Mouse (Mus musculus) megakaryocyte progenitor cell, adult 5-6 weeks (primary cell): ENCODE measurements around the gene Fars2. TPM values are rescaled to one million over a fixed set of nuclear protein-coding genes. Genes with fewer than 3 reads are reported as not detected.

Experiments used
- ATAC-seq: replicated peaks from 2 replicates; pipeline ENCODE4 v1.8.0; 2016; ENCODE audit warnings: mild to moderate bottlenecking, moderate TSS enrichment, inconsistent platforms; ENCODE audit not compliant: poor library complexity
- total RNA-seq, 2 experiments: library from RNA; stranded (forward) in 1 of 2; stranded (reverse) in 1 of 2; fragments of 157-497, 149-512 nt in 1 of 2; fragments of 200-1000 nt in 1 of 2; gene quantifications; 2 replicates each; pipeline versions ENCODE4 v1.2.3 to v1.2.4; 2015 to 2017

Gene Fars2
- total RNA-seq, 2 experiments from 2014 or later: 23.9 to 48.5 TPM

DNA sequence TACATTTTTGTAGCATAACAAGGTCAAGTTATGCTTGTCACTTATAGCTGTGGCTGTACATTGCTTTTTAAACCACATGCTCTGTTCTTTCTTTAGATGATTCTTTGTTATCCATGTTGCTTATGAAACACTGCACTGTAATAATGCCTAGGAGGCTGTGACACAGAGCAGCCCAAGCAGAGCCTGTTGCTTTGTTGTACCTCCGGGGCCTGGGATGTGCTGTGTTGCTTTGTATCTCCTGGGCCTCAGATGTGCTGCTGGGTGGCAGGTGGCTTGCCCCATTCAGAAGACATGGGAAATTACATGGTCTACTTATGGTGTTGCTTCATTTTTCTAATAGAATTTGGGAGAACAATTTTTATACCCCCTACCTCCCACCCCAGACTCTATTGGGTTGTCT is 166.9 kb downstream of the Fars2 start:
- ATAC-seq: no peak

DNA sequence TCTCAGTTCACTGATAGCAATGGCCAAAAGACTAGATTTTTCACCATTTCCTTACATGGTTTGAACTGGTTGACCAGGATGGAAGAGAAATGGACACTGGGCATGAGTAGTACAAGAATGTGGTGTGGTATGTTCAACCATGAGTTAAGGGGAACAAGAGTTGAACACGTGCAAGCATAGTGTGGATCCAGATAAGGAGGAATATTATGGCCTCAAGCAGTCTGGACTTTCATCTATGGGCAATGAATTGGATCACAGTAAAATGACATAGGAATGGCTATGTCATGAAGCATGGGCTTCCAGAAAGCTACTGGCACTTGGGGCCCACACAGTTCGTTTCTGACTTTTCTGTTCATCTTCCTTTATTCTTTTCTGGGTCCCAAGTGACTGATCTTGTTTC is 168.0 kb downstream of the Fars2 start:
- ATAC-seq: no peak

DNA sequence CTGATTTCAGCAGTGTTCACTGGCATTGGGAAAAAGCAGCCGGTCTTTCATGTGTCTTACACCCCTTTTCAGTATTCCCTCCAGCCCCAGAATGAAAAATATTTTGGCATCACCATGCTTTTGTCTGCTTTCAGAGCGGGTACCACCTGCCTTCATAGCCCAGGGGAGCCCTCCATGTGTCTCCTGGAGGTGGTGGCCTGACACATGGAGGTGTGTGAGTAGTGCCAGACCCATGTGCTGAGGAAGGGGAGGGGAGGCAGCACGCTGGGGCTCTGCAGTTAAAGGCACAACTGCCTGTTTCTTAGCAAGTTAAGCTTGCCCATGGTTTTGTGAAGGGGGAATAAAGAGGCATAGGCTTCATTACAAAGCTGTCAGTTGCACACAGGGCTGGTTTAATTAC is 176.3 kb downstream of the Fars2 start:
- ATAC-seq: no peak

DNA sequence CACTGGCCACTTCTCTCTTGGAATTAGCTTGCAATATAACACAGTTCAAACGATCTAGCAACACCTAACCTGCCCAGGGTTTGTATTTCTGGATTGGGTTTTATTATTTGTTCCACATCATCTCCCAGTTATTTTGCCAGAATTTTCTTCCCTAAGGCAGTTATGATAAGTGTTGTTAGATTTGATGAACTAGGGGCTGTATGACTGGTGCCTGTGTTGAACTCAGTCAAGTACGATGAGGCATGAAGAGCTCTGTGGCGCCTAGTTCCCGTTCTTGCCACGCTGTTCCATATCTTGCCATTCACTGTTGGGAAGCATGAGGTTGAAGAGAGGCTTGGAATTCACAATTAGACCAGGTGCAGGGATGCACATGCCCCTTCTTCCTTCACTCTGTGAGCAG is 177.3 kb downstream of the Fars2 start:
- ATAC-seq: no peak

DNA sequence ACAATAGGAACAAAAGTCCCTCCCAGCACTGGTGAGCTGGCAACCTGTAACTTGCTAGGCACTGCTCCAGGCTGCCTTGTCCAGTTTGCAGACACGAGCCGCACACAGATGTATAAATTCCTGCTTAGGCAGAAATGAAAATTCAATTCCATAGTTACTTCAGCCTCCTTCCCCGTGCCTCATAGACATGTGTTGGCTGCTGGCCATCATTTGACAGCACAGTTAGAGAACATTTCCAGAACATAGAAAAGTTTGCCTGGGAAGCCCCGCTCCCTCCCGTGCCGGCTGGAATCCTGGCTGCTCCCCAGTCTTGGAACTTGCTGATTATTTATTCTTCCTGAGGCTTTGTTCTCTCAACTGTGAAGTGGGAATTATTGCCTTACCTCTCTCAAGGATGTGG is 178.6 kb downstream of the Fars2 start:
- ATAC-seq: no peak

DNA sequence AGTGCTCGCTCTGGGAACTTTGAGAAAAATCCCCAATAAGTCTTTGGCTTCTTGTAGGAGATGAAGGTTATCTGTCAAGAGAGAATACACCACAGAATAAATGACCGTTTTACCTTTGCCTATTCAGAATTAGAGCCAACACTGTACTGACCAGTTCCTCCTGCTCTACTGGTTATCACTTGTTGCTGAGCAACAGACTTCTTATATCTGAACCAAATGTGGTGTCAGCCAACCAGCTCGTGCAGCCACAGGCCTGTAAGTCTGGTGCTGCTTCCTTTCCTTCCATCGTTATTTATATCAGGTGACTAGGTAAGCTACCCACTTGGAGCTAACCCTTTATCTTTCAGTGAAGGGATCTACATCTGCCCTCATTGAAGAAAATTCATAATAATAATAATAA is 179.4 kb downstream of the Fars2 start:
- no peak for ATAC-seq

DNA sequence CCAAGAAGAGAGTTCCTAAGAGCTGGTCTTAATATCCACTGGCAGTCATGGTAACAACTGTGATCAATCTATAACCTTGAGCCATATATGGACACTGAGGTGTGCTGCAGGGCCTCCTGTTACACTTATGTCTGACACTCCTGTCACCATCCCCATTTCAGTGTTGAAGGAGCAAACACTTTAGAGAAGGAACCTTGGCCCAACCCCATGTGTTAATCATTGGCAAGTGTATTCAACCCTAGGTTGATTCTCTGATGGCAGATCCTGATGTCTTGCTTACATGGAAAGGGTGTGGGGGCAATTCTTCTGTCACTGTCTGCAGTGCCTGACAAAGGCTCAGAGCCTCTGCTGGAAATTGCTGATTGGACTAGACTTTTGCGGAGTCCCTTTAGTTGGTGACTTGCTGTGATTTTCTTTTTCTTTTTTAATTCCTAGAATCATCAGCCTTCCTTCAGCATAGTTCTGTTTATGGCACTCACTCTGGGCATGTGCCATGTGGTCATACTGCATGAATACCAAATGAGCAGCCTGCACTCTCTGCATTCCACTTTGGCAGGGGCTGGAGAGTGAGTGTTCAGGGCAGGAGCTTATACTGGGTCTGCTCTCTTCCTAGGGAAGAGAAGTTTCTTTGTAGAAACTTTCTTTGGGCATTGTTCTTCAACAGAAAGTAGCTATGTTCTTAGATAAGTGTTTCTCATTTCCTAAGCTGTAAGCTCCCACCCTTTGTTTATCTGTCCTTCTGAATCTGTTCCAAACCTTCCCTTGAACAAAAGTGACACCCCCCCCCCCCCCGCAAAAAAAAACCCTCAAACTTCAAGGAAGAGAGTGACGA is 181.0 kb downstream of the Fars2 start:
- no peak for ATAC-seq

DNA sequence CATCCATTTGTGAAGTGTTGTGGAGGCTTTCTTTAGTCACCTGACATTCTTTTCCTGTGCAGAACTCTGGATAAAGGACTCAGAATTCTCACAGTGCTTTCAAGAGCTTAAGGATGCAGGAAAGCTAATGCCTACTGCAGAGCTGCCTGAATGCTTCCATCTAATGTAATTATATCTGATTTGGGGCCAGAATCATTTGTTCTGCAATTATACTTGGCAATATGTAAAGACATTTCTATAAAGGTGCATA is 181.5 kb downstream of the Fars2 start:
- ATAC-seq: no peak

DNA sequence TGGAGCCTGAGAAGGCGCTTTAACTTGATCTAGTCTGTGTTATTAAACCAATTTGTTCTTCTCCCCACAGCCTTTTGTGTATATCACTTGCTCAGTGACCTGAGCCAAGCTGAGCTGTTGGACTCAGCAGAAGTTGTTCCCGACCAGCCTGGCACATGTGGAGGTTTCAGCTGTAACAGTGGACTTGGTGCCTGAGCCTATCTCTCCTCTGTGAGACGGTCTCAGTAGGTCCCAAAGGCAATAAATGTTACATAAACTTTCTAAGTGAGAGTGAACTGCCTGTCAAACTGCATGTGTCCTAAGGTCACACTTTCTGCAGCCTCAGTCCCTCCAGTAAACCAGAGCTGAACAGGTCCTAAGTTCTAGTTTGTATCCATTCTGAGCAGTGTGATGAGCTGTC is 185.6 kb downstream of the Fars2 start:
- no peak for ATAC-seq

DNA sequence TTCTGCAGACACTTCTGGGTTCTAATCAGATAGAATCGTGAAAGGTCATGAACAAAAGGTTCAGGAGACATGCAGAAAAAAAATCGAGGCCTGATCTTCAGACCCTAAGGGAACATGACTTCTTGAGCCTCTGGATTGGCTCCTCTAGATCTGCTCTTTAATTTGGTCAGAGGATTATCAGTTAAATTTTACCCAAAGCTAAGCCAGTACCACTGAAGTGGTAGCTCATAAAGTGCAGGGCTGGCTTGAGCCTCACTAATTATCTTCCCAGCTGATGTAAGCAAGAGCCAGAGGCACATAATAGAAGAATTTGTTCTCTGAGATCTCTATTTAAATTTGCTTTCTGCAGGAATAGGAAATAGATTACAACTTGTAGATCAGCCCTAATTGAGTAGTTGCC is 188.1 kb downstream of the Fars2 start:
- ATAC-seq: no peak

DNA sequence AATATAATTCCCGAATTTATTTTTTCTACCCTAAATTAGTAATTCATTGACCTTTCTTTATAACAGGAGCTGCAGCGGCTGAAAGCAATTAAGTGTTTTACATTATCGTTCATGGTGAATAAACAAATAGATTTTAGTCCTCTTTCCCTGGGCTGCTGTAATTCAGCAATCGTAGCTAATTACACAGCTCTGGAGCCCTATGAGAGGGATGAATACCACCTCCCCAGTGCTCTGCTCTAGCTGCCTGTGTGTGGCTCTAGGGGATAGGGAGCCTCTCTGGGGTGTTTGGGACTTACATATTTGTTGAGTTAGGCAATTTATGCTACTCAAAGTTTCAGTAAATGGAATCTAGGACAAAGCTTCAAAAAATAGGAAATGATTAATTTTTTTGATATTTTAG is 190.2 kb downstream of the Fars2 start:
- ATAC-seq: no peak

DNA sequence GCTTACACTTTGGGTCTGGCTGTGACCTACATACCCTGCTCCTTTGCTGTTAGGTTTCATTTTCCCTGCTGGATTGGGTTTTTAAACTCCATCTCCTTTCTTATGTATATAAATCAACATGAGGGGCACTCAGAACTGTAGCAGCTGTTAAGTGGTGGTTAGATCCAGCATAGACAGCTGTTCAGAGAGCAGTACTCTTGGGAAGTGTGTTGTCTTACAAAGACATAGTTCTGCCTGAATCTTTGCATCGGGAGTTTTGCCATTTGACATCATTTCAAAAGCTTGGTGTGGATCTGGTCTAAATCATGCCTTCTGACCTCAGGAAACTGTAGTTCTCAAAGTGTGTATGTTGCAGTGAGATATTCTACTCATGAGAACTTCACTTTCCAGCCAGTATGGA is 191.9 kb downstream of the Fars2 start:
- ATAC-seq: no peak

DNA sequence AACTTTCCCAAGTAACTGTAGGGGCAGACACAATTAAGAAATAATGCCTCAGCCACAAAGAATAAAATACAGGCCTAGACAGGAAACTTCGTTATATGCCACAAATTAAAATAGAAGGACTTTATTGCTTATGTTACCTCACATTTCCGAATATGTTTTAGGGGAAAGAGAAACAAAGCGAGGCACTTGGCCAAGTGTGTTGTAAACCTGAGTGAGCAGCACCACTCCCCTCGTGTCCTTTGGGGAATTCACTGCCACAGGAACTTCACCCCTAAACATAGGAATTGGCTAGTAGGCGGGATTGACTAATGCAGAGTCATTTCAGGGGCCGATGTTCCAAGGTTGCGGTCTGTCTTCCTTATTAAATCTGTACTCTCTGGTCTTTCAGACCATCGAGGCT is 197.0 kb downstream of the Fars2 start:
- peak; percentile 34; the same call in 1 of the 2 replicates for ATAC-seq

DNA sequence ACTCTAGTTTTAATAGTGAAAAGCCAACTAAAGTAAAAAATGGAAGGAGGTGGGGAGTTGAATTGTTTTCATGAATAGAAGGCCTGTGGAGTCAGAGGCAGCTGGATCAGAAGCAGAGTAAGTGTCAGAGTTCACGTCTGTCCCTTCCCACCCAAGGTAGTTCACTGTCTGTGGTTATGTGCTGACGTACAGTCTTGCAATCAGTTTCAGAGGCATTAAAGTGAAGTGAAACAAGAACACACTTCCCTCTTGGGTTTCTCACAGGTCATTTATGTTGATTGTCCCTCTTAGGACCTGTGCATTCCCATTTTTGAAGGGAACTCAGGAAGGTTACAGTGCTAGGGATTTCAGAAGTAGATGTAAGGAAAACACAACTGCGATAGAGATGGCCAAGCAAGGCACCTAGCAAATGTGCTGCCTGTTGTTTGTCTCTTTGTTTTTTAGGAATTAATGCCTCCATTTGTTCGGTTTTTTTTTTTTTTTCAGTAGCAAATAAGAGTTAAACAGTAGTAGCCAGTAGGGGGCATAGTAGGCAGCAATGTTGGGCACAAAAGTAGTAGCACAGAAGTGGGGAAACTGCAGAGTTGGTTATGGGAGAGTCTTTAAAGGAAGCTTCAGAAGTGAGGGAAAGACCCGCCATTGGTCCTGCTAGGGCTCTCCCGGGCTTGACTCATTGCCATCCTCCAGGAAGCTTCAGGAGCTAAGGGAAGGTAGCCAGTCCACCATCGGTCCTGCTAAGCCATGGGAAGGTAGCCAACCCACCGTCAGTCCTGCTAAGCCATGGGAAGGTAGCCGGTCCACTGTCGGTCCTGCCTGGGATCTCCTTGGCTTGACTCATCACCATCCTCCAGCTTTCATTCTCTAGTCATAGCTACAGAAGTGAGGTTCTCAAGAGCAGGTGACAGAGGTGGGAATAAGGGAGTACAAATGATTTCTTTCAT is 197.9 kb downstream of the Fars2 start:
- ATAC-seq: peak; percentile 77

DNA sequence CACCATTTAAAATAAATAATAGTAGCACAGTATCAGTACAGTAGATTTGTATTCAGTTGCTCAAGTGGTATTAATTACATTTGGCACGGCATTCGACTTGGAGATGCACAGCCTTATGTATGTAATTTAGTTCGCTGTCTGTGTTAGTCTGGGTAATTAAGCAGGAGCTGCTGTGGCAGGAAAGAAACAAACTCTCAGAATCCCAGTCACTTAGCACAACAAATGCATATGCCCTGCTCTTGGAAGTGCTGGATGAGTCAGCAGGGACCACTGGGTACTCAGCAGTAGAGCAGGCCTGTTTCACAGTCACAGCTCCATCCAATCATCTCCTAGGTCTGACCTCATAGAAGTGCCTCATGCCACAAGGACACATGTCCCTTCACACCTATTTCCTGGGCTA is 200.6 kb downstream of the Fars2 start:
- no peak for ATAC-seq

DNA sequence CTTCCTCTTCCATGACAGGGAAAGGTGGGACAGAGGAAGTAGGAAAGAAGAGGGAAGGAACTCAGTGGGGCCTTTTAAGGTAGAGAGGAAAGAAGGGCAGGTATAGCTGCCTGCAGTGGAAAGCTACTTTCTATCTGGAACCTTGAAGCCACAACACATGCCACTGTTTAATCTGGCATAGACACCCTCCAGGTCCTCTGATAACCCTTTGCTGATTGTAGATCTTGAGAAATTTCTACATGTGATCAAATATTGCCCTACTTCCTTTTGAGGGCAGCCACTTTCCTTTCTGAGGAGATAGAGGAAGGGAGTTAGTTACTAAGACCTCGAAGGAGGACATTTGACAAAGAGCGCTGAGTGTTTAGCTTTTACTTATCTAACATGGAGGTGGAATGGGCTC is 207.4 kb downstream of the Fars2 start:
- peak; percentile 60 for ATAC-seq

DNA sequence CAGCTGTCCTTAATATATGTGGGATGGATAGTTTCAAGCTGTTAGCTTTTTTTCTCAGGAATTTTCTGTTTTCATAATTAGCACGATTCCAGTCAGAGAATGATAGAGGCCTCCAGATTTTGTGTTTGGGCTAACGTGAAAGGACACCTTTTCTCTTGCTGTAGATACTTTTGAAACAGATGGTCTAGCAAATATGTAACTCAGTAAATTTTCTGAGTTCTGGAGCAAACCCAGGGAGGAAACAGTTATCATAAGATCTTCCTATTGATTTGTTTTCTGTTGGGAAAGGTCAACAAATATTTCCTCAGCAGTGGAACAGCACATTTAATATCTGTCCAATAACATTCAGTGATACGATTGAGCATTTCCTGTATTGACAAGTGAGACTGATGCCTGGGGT is 209.3 kb downstream of the Fars2 start:
- ATAC-seq: no peak

DNA sequence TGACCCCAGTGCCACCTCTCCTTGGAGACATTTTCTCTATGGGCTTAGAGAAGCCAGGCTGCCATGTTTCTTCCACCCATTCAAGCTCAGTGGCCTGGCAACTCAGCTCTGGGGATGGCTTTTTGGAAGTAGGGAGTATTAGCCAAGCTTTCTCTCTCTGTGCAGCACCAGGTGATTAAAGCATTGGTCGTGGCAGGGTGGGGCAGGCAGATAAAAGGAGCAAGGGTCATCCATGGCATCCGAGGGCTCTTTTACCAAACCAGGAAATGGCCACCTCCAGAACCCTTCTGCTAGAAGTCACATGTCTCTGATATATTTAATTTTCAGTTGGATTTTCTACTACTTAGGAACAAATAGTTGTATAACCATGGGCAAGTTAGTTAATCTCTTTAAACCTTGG is 212.7 kb downstream of the Fars2 start:
- ATAC-seq: no peak

DNA sequence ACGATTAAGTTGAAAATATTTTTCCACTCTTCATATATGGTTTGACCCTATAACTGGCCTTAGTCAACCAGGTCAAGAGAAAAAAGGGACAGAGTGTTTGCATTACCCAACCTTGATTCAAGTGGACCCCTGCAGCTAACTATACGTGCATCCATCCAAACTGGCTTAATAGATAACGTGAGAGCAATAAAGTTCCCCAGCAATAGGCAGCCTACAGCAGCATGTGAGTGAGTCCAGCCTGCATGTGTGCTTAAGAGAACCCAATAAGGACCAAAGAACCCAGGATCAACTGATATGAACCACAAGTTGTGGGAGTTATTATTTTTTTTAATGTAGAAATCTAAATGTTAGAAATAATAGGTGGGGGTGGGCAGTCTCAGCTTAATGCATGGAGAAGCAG is 213.3 kb downstream of the Fars2 start:
- no peak for ATAC-seq

DNA sequence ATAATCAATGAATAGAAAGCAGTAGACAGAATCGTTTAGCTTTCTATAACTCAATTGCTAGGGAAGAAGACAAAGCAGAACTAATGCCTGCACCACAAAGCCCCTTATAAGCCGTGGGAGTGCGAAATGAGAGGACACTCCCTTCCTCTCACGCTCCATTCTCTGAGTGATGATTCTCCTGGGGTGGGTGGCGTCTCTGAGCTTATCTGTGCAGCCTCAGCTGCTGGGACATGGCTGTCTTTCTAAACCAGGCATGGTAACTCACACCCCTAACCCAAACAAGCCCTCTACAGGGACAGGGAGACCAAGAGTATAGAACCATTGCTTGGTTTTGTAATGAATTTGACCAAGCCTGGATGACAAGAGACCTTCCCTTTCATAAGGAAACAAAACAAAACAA is 217.5 kb downstream of the Fars2 start:
- ATAC-seq: peak; percentile 64

DNA sequence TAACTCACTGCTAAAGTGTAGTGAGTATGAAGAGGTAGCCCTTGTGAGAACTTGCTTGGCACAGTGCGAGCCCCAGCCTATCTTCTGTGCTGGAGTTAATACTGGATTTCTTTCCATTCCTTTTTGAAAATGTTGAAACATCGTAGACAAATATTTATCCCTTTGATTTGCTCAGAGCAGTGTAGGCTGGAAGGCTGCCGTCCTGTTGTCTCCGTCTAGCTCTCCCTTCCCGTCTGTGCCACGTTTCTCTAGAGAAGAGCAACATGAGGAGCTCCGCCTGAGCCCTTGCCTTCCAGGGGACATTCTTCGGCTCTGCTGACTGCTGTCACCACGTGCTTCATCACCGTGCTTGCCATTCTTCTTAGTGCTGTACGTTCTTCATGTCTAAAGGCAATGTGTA is 234.3 kb downstream of the Fars2 start:
- no peak for ATAC-seq

DNA sequence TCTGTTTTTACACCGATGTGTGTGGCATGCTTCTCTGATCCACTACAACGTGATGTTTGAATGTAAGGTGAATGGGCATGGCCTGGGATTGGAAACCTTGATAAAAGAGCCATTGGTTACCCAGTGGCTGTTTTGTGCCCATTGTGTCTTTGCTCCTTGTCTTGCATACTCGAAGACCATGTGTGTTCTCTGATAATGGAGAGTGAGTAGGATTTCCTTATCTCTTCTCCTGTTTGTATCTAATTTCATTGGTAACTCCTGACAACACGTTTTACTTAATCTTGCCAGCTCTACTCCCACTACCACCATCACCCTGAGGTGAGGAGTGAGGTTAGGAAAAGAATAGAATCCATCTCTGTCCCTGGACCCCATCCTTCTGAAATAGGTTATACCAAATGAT is 240.3 kb downstream of the Fars2 start:
- ATAC-seq: no peak
